Mouse (Mus musculus): ENCODE results near the gene Grm2.

The Grm2 gene

DNA sequence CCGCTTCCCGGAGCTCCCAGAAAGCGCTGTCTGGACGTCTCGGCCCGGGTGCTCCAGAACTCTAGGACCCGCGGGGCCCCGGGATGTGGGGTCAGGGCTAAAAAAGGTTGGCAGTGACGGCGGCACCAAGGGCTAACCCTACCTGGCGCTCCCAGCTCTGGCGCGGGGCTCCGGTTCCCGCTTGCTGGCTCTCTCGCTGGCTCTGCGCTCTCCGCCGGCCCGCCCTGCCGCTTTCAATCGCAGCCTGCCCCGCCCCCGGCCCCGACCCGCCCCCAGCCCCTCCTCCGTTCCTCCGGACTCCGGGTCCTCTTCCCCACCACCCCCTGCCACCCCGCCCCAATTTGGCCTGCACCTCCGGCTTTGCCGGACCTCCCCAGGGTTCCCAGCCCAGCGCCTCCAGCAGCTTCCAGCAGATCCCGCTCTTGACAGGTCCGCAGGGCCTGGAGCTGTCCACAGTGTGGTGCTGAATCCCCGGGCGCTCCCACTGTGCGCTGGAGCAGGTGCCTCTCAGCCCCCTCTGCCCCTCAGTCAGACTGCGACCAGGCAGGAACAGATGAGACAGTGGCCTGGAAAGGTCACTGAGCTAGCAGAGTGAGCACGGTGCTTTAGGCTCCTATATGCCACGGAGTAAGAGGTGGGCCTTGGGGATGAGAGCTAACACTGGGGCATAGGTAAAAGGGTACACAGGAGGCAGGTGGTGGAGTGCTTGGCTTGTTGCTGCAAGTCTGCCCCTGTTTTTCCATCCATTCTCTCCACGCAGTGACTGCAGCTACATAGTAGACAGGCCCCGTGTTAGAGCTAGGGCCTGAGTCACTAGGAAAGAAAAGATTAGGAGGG, at the start of gene Grm2:
Gene Grm2 (minus strand): TSS at position 199 of the 837 bp plus-strand sequence.
- in situ Hi-C loops (cut with MseI, MboI), result no loop called here

DNA sequence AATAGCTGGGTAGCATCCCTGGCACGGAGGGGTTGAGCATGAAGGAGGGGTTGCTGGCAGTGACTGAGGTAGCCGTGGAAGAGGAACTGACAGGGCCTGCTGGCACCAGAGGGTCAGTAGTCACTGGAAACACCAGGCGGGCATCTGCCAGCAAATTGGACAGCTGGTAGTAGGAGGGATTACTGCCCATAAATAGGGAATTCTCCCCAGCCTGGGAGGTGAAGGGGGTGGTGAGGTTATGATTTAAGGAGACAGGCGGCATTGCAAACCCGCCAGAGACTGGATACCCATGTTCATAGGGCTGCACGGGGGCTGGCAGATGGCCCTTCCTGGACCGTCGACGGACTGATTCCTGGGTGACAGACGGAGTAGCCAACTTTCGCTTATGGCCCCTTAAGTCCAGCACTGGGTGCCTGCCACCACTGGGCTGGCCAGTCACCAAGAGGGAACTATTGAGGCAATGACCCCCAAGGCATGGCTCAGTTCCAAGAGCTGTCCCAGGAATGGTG, 37.1 kb upstream of the Grm2 start:
- in situ Hi-C loops (cut with MseI, MboI), result no loop called here

DNA sequence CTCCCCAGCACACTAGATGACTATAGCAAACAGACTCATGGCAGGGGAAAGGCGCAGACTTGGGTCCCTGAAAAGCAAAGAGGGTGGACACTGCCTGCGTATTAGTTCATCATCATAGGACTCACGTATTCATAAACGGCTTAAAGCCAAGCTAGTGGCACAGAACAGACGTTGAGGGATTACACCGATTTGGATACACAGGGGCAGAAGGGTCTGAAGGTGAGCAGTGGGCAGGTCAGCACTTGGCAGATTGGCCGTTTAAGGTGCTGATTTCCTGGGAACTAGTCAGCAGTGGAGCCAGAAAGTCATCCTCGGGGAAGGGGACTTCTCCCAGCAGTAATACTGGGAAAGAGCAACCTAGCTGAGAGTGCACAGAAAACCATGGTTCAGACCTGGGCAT, 33.0 kb upstream of the Grm2 start:
- in situ Hi-C loops (cut with MseI, MboI), result no loop called here

DNA sequence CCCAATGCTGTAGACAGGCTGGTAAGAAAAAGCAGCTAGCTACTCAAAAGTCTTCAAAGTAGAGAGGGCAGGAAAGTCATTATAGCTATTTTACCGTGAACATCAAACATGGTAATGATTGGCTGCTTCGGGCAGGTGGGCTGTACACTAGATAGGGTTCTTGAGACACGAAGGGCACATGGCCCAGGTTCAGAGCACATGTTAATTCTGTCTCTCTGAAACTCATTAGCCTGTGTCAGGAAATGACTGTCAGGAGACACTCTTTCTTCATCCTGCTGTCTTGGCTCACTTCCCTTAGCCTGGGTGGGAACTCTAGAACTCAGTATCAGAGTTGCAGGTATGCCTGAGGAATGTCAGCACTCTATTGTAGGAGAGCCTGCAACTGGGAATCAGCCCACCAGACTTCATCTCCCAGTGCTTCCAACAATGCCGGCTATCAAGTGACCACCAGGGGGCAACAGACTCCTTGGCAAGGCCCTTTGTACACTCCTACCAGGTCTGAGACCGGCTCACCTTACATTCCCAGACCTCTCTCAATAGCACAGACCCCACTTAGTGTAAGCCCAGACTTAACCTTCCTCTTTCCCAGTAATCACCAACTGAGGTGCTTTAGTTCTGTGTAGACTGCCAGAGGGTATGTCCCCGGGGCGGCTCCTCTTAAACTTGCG, 31.2 kb upstream of the Grm2 start:
- in situ Hi-C loops (cut with MseI, MboI), result no loop called here

DNA sequence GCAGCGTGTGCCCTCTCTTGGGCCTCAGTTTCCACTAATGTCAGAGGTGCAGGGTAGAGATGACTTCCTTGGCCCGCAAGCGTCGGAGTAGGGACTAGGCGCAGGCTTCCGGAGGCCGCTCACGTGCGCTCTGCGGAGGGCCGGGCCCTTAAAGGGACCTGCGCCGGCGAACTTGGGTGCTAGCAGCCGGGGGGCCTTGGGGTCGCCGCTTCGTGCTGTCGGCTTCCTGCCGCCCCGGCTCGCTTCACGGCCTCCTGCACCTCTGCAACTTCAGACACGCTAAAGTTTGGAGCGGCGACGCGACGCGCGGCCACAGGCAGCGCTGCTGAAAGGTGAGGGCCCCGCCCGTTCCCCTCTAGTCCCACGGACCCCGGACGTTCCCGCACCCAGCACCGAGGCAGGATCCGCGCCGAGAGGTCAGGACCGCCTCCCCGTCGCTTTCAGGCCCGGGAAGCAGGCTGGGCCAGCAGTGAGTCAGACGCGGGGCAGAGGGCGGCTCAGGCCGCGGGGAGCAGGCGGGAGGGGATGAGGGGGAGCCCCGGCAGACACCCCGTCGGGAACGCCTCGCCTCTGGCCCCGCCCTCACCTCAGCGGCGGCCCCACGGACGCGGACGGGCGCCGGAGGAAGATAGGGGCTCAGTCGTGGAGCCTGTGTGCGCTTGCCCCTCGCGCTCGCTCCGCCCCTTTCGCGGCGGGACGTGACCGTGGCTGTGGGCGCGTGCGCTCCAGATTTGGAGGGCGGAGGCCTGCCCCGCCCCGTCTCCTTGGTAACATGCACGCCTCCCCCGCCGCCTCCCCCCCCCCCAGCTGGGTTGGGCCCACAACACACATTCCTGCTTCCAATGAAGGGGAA, 29.6 kb upstream of the Grm2 start, which contains the start of gene Tex264:
Gene Tex264 (minus strand): TSS at position 679 of the 853 bp plus-strand sequence.
- in situ Hi-C loops (cut with MseI, MboI), result no loop called here

DNA sequence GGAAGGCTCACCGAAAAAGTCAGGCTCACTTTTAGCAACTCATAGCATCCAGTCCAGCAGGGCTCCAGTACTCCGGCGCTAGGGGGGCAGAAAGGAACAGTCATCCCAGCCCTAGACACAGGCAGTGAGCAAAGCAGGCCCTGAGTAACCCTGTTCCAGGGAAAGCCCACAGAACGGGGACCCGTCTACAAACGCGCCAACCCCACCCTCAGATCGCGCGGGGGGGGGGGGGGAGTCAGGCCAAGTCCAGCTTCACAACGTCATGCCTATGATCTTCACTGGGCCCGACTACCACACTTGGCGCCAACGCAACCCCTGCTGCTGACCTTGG, 29.0 kb upstream of the Grm2 start:
- in situ Hi-C loops (cut with MseI, MboI), result no loop called here

DNA sequence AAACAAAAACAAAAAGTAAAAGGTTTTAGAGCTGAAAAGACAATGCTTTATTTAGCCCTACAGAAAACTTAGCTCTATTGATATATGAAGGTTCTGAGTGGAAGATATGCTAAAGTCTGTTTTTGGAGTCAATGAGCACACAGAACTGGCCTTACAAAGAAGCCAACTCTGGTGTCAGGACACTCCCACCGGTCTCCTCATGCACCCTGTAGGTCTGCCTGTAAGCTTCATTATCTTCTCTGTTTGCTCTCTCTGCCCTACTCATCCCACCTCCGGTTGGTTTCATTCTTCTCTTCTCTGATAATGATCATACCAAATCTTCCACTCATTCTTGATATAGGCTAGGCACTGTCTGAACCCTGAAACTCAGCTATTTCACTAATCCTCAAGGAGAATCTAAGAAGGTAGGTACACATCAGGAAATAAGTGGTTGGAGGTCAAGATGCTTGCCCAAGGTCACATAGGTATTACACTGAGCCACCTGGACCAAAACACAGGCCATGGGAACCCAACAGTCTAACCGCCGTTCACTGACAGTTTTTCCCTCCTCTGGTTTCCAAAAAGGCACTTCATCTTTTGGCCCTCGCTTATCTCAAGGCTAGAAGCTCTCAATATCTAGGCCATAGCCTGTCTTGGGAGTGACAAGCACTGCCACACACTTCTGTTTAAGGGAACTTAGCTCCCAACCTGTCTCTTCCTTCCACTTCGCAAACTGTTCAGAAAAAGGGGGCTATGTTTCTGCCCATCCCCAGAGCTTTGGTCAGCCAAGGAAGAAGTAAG, 28.4 kb upstream of the Grm2 start:
- in situ Hi-C loops (cut with MseI, MboI), result no loop called here

DNA sequence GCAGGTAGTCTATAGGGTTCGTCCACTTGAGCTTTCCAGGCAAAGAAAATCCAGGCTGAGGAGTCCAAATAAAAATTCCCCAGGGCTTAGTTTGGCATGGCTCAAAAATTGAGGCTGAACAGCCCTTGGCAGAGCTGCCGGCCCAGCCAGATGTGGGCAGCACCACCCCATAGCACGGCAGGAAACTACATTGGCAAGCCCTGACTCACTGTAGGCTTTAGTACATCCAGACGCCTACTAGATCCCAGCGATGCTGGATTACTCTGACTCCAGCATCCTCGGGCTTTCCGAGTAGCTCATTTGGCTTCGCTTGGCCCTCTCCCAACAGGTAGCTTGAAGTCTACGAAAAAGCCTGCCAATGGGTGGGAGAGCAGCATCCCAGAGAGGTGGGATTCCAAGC, 25.1 kb upstream of the Grm2 start:
- in situ Hi-C loops (cut with MseI, MboI), result no loop called here

DNA sequence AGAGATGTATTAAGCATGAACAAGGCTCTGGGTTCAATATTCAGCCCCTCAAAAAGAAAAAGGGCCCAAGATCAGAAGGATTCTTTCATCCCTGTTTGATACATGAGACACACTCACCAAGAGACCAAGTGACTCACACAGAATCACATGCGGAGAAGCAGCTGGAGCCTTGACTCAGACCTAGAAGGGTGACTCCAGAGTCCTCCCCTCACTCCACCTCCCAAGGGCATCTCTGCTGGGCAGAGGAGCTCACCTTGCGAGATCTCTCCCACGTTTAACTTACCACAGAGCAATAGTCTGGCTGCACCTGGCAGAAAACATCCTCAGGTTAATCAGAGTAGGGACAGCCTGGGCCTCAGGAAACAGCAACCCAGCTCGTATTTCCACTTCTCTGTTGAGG, 22.4 kb upstream of the Grm2 start:
- in situ Hi-C loops (cut with MseI, MboI), result no loop called here

DNA sequence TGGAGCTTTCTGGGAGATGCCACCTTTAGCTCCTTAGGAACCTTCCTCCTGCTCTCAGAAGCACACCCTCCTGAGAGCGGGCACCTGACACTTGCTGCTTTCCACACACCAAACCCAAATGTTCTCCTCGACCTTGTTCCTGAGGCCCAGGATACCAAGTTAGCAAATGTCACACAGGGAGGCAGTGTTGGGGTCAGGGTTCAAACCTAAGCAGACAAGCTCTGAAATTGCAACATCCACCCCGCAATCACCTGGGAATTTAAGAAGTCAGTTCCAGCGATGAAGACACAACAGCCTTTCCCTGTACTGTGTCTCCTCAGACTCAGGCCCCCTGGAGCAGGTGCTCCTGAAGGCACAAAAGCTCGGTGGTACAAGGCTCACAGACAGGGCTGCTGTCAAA, 21.8 kb upstream of the Grm2 start:
- in situ Hi-C loops (cut with MseI, MboI), result no loop called here

DNA sequence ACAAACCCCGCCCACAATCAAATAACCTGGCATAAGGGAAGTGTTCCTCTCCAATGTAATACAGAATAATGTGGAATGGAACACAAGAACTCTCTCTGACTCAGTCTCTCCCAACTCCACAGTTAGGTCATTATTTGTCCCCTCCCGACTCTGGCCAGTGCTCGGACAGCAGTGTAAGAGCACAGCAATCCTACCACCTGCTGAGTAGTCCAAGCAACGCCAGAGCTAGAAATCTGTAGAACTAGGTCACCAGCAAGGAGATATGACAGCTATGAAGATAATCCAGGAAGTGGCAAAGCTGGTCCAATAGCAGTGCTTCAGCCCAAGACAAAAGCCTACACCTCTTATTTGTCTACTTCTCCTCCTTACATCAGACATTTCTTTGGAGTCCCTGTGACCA, 20.7 kb upstream of the Grm2 start:
- in situ Hi-C loops (cut with MseI, MboI), result no loop called here

DNA sequence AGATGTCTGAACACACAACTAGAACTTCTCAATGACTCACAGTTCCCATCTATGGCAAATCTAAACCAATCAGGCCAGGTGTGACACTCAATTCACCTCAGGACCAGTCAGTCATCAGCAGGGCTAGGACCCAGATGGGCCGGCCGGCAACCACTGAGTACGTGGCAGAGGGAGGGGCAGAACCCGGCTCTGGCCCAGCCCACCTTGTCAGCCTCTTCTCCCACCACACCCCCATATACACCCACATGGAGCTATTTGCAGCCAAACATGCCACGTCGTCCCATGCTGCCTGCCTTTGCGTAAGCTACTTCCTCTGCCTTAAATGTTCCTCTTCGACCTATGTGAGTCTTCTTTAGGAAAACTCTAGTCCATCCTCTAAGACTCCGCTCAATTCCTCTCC, 20.1 kb upstream of the Grm2 start:
- in situ Hi-C loops (cut with MseI, MboI), result no loop called here

DNA sequence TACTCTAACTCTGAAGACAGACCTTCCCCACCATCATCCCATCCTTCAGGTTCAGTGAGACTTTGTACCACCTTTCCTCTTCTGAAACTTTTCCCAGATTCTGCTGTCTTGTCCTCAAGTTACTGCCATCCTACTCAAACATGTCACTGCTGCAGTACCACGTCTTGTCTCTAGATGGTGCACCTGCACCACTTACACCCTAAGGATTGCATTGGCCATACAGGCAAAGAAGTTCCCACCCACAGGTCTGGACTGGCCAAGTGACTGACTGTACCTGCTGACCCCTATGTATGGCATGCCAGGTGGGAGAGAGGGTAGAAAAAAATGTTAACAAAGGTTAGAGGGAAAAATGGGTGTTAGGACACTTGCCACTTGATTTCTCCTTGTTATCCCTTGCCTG, 19.6 kb upstream of the Grm2 start:
- in situ Hi-C loops (cut with MseI, MboI), result no loop called here

DNA sequence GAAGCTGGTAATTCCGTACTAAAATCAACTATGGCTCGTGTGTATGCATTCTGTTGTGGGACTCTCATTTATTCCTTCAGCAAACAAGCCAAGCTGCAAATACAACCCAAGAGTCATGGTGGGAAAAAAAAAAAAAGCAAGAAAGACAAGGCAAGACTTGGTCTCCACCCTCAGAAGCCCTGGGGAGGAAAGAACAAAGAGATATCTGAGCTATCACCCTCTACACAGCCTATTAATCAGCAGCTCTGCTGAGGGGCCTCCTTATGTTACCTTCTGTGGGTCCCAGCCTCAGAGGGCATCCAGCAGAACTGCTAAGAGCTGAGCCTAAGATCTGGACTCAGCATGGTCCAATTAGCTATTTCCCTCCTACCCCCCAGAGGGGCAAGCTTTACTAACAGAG, 18.0 kb upstream of the Grm2 start:
- in situ Hi-C loops (cut with MseI, MboI), result no loop called here

DNA sequence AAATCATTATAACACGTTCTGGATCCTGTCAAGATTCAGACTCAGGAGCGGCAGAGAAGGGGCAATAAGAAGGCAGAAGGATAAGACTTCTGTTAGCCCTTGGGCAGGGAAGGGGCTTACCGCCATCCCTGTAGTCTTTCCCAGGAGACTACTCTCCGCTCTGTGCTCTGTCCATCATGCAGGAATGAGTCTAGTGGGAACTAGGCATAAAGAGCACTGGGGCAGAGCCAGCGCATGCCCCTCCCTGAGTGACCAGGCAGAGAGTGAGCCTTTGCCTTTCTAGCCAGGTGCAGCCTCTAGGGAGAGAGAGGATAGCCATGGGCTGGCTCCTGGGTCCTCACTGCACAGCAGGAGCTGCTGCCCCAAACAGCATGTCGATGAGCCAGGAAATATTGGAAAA, 9.0 kb upstream of the Grm2 start:
- in situ Hi-C loops (cut with MseI, MboI), result no loop called here

DNA sequence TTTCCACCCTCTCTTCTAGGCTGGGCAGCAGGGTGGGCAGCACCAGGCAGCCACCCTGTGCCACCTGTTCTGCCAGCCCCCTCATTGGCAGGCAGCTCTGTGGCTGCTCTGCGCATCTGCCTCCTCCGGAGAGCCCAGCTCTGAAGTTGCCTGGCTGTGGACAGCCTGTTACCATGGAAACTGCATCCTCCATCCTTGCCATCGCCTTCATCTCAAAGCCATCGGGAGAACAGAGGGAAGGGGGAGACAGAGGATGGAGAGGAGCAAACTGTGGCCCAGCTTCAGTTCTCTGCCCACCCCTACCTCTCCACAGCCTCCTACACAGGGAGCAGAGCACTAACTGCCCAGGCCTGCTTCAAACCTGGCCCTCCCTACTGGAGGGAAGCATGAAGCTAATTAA, 8.6 kb upstream of the Grm2 start:
- in situ Hi-C loops (cut with MseI, MboI), result no loop called here

DNA sequence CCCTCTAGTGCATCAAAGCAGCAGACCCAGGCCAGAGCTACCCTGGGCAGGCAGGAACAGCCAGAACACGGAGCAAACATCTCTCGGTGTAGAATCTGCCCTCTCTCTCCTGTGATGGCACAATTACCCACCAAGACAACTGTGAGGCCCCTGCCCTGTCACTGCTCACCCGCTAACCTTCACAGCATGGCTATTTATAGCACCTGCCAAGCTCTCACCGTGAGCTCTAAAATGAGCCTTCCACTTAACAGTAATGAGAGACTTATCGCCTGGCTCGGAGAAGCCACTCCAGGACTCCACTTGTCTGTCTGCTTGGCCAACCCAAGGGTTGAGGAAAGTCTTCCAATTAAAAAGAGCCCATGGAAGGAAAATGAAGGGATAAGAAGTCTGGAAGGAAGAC, 7.3 kb upstream of the Grm2 start:
- in situ Hi-C loops (cut with MseI, MboI), result no loop called here

DNA sequence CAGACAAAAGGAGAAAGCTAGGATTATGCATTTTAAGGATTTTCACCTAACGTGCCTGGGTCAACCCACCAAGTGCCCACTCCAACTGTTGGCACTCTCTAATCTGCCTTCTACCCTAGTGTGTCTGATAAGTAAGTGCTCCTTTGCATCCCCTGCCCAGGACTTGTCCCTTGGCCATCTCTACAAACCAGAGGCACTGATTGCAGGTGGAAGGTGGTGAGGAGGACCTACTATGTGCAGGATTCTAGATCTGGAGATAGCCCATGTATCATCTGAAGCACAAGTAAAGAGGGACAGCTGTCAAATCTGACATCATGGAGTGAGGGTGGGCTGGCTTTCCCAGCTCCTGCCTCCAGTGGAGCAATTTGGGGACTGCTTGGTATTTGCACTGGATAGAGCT, 4.1 kb upstream of the Grm2 start:
- in situ Hi-C loops (cut with MseI, MboI), result no loop called here

DNA sequence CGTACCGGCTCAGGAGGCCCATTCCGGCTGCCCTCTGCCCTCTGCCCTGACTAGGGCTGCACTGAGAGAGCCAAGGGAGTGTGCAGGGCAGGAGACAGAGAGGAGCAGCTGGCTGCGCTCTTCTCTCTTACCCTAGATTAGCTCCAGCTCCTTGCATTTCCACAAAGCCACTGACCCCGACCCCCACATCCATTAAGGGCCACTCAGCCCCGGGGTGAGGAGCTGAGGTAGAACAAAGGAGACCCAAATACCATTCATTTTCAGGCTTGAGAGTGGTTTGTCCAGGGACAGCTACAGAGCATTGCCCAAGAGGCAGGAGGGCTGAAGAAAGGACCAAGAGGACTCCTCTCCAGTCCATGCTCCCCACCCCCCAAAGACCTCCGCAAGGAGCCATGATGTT, 3.6 kb upstream of the Grm2 start:
- in situ Hi-C loops (cut with MseI, MboI), result no loop called here

DNA sequence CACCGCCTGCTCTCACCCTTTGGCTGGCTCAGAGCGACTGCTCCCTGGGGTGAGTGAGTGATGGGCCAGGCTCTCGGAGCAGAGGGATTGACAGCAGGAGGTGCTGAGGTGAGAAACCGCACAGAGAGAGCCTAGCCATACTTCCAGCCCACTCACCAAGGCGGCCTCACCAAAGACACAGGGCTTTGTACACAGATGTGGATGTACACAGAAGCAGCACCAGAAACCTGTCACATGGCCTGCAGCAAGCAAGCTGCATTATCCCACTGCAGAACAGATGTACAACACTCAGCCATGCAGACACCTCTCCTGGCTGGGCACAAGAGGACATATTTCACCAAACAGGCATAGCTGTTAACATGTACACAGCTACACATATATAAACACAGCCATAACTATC, 1.7 kb upstream of the Grm2 start:
- in situ Hi-C loops (cut with MseI, MboI), result no loop called here

DNA sequence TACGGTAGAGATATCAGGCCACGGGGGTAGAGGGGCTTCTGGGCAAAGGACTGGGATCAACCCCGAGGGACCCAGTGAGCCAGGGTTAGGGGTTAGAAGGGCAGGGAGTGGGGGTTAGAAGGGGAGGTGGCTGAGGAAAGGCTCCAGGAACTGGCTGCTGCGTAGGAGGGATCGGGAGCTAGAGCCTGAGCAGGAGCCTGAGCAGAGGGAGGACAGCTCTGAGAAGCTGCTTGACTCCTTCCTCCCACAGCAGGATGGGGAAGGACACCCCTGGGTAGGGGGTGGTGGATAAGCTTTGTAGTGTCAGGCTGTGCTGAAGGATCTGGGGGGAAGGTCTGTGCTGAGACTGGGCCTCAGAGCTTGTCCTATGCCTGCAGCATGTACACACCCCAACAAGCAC, 938 bp upstream of the Grm2 start:
- in situ Hi-C loops (cut with MseI, MboI), result no loop called here

DNA sequence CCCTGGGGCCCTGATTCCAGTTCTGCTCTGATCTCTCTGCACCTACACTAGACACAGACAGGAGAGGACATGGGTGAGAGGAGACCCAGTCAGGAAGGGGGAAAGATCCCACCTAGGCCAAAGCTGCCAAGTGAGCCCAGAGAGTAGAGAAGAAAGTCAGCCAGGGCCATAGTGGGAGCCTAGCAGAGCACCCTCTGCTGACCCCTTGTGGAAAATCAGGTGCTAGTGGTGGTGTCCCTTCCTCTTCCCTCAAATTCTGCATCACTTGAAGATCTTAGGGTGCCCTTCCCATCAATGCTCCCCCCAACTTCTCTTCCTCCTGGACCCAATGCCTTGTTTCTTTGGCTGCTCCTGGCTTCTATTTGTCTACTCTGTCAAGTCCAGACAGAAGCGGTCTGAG, 3.2 kb downstream of the Grm2 start:
- in situ Hi-C loops (cut with MseI, MboI), result no loop called here

Measured in mouse trophoblast stem cell (cell line).